Mouse (Mus musculus) limb, embryonic 13.5 days (tissue): ENCODE data around the gene Tefm. TPM values are rescaled to one million over a fixed set of nuclear protein-coding genes. Genes with fewer than 3 reads are reported as not detected.
A peak's percentile ranks its signal among the peaks of the same experiment; 100 is the strongest.

Experiments used
- ATAC-seq: fragments of 200-750 bp; cut with Nextera tagmentation; 2 replicates; pipeline ENCODE4 v1.8.0; 2017; ENCODE audit warnings: low read depth, moderate number of reproducible peaks, moderate TSS enrichment; ENCODE audit not compliant: low FRiP score
- H3K27ac ChIP-seq: fragments of 300-500 bp; sonication (generic); 2 replicates; pipeline ENCODE4 v1.5.1; 2015; ENCODE audit warnings: inconsistent platforms, mild to moderate bottlenecking, moderate library complexity
- H3K27me3 ChIP-seq: fragments of 300-500 bp; sonication (generic); 2 replicates; pipeline ENCODE4 v1.6.1; 2015; ENCODE audit warnings: mild to moderate bottlenecking, inconsistent platforms
- H3K36me3 ChIP-seq: fragments of 300-500 bp; sonication (generic); 2 replicates; pipeline ENCODE4 v1.6.1; 2015; ENCODE audit warnings: inconsistent platforms, mild to moderate bottlenecking, moderate library complexity
- H3K4me1 ChIP-seq: fragments of 300-500 bp; sonication (generic); 2 replicates; pipeline ENCODE4 v1.6.1; 2015; ENCODE audit warnings: inconsistent platforms
- H3K4me2 ChIP-seq: fragments of 300-500 bp; sonication (generic); replicated peaks from 2 replicates; pipeline ENCODE4 v1.6.1; 2015; ENCODE audit warnings: inconsistent platforms, mild to moderate bottlenecking, moderate library complexity
- H3K4me3 ChIP-seq: fragments of 300-500 bp; sonication (generic); 2 replicates; pipeline ENCODE4 v1.5.1; 2015; ENCODE audit warnings: moderate library complexity, mild to moderate bottlenecking, inconsistent platforms
- H3K9ac ChIP-seq: fragments of 300-500 bp; sonication (generic); 2 replicates; pipeline ENCODE4 v1.6.1; 2015; ENCODE audit warnings: mild to moderate bottlenecking, inconsistent platforms
- H3K9me3 ChIP-seq: fragments of 300-500 bp; sonication (generic); 2 replicates; pipeline ENCODE4 v1.6.1; 2016; ENCODE audit warnings: inconsistent platforms
- WGBS: fragments of 180-500 bp; shearing (Covaris S2); methylation state at CpG from one replicate; pipeline ENCODE4 v1.1.7; 2015; 5-methylcytosine and 5-hydroxymethylcytosine counted together
- polyA plus RNA-seq: library from polyadenylated mRNA; unstranded; fragments of >200 nt; fragmentation: Nextera tagmentation; extraction: Ambion mirVana; gene quantifications from 2 replicates; pipeline ENCODE4 v1.2.1, GENCODE M21; 2015

Gene Tefm
- polyA plus RNA-seq, 1 experiment from 2014 or later, result 34.2 TPM

DNA sequence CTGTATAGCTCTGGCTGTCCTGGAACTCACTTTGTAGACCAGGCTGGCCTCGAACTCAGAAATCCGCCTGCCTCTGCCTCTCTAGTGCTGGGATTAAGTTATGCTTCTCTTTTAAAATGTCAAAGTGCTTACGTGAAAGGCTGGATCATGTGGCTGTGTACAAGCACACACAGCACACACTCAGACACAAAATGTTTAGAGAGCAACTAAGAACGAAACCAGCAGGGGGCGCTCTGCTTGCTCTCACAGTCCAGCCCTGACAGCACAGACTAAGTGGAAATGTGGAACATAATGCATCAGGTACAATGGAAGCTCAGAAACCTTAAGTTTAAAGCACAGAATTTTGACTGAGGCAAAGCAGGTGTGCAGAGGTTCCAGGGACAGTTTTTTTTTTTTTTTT is 55.1 kb downstream of the Tefm start:
- H3K36me3 ChIP-seq, result no peaks in the 10 kb centered on the region
- WGBS, result 5% methylated on average over 5 of the region's 5 CpGs
- peak; percentile 22; the same call in 1 of the 2 replicates for ATAC-seq
- no peak overlapping the region for H3K27ac ChIP-seq
- no peak overlapping the region for H3K4me2 ChIP-seq
- H3K4me1 ChIP-seq, result peaks cover 11% of the 10 kb centered on the region
- no peak overlapping the region for H3K9ac ChIP-seq
- H3K9me3 ChIP-seq, result no peaks in the 10 kb centered on the region
- H3K4me3 ChIP-seq, result no peak overlapping the region
- no peaks in the 10 kb centered on the region for H3K27me3 ChIP-seq

Other genes with a start within 250 kb of the Tefm start
- gene Utp6, start 179.8 kb downstream of the Tefm start, polyA plus RNA-seq, result 57.9 and 64.0 TPM in 2 replicates
- 24.5 and 24.9 TPM in 2 replicates for gene Suz12, start 149.1 kb downstream of the Tefm start, polyA plus RNA-seq
- 51.3 and 55.3 TPM in 2 replicates for gene Crlf3, start 61.2 kb downstream of the Tefm start, polyA plus RNA-seq
- 13.3 and 14.1 TPM in 2 replicates for gene Atad5, start 52.8 kb downstream of the Tefm start, polyA plus RNA-seq
- gene Adap2, start 11.9 kb upstream of the Tefm start, polyA plus RNA-seq, result 1.3 and 1.6 TPM in 2 replicates
- gene Rnf135, start 41.7 kb upstream of the Tefm start, polyA plus RNA-seq, result 7.5 and 7.6 TPM in 2 replicates
- gene Rhot1, start 66.8 kb upstream of the Tefm start, polyA plus RNA-seq, result 55.8 and 57.0 TPM in 2 replicates
- 3.5 and 3.8 TPM in 2 replicates for gene Rhbdl3, start 158.7 kb upstream of the Tefm start, polyA plus RNA-seq
- 25.8 and 27.0 TPM in 2 replicates for gene 5730455P16Rik, start 235.9 kb upstream of the Tefm start, polyA plus RNA-seq
- 253 and 263 TPM in 2 replicates for gene Zfp207, start 241.1 kb upstream of the Tefm start, polyA plus RNA-seq